Mouse (Mus musculus) small intestine, adult 10 weeks (tissue): Measurements from ENCODE around the gene Npffr2. TPM values are rescaled to one million over a fixed set of nuclear protein-coding genes. Genes with fewer than 3 reads are reported as not detected.

Experiments
- polyA plus RNA-seq: library from polyadenylated mRNA; stranded (reverse); fragments of 350-450 nt; fragmentation: Illumina TruSeq; extraction: RNeasy Lipid Tissue Mini Kit (QIAGEN cat#74804); gene quantifications from one replicate; pipeline ENCODE4 v1.2.3, GENCODE M21; 2014; ENCODE audit warnings: low replicate concordance

The Npffr2 gene
- polyA plus RNA-seq = not detected

GRCm38 (mm10) chr5:89526878-89527578 is at the start of gene Npffr2:
Gene Npffr2 (plus strand): TSS chr5:89527429.

Other genes with a start within 250 kb of the Npffr2 start
- gene Gc, start 69.5 kb upstream of the Npffr2 start, polyA plus RNA-seq = 1.4 TPM